Mouse (Mus musculus) myocyte (in vitro differentiated cells): ENCODE data around the gene Rbm12b1. TPM values are rescaled to one million over a fixed set of nuclear protein-coding genes. Genes with fewer than 3 reads are reported as not detected.
A peak's percentile ranks its signal among the peaks of the same experiment; 100 is the strongest.
"Not testable (repeated sequence)": the region's sequence is repeated elsewhere in the genome, so short reads cannot be mapped to it uniquely, and the experiment has no call there.

Experiments
- H3K27me3 ChIP-seq: one replicate; pipeline ENCODE4 v1.6.1; 2011; ENCODE audit not compliant: control insufficient read depth, insufficient read depth, insufficient read length
- H3K36me3 ChIP-seq: one replicate; pipeline ENCODE4 v1.6.1; 2011; ENCODE audit not compliant: control insufficient read depth, insufficient read depth
- H3K4me2 ChIP-seq: one replicate; pipeline ENCODE4 v1.6.1; 2011; ENCODE audit warnings: low read depth, control low read depth
- H3K4me3 ChIP-seq: one replicate; pipeline ENCODE4 v1.5.1; 2011; ENCODE audit warnings: mild to moderate bottlenecking, control low read depth, moderate library complexity
- H3K79me2 ChIP-seq: one replicate; pipeline ENCODE4 v1.6.1; 2011; ENCODE audit not compliant: control insufficient read depth, insufficient read depth
- H3ac ChIP-seq: one replicate; pipeline ENCODE4 v1.6.1; 2011; ENCODE audit not compliant: control insufficient read depth, insufficient read length
- CEBPB ChIP-seq: IDR thresholded peaks from 2 replicates; pipeline ENCODE4 v1.6.1; 2011; ENCODE audit warnings: mild to moderate bottlenecking, moderate library complexity; ENCODE audit not compliant: poor library complexity, insufficient read depth, severe bottlenecking
- E2F4 ChIP-seq: IDR thresholded peaks from one replicate; pipeline ENCODE4 v1.6.1; 2011; ENCODE audit warnings: mild to moderate bottlenecking, control low read depth, moderate library complexity; ENCODE audit not compliant: insufficient read depth
- MAX ChIP-seq: IDR thresholded peaks from one replicate; pipeline ENCODE4 v1.6.1; 2011; ENCODE audit warnings: low read depth, mild to moderate bottlenecking, control low read depth
- MYOD1 ChIP-seq, 3 experiments: IDR thresholded peaks; one replicate each; pipeline ENCODE4 v1.6.1; 2011; ENCODE audit warnings: control low read depth in 2 of 3, low read depth in 2 of 3, mild to moderate bottlenecking in 2 of 3, moderate library complexity in 1 of 3; ENCODE audit not compliant: insufficient read length in 2 of 3, control insufficient read depth in 1 of 3
- MYOG ChIP-seq, 3 experiments: IDR thresholded peaks; one replicate each; pipeline ENCODE4 v1.6.1; 2011; ENCODE audit warnings: control low read depth in 2 of 3, low read depth in 2 of 3, mild to moderate bottlenecking in 2 of 3; ENCODE audit not compliant: insufficient read length in 2 of 3, control insufficient read depth in 1 of 3, insufficient read depth in 1 of 3
- POLR2A ChIP-seq: IDR thresholded peaks from one replicate; pipeline ENCODE4 v1.6.1; 2011; ENCODE audit warnings: low read depth, mild to moderate bottlenecking, control low read depth, moderate library complexity; ENCODE audit not compliant: insufficient read length
- POLR2AphosphoS2 ChIP-seq: IDR thresholded peaks from one replicate; pipeline ENCODE4 v1.6.1; 2011; ENCODE audit warnings: low read depth, control low read depth; ENCODE audit not compliant: insufficient read length
- REST ChIP-seq: IDR thresholded peaks from one replicate; pipeline ENCODE4 v1.6.1; 2011; ENCODE audit warnings: mild to moderate bottlenecking, control low read depth, moderate library complexity; ENCODE audit not compliant: insufficient read depth, insufficient read length
- SRF ChIP-seq: IDR thresholded peaks from one replicate; pipeline ENCODE4 v1.6.1; 2011; ENCODE audit warnings: low read depth; ENCODE audit not compliant: control insufficient read depth, insufficient read length
- TCF12 ChIP-seq: IDR thresholded peaks from one replicate; pipeline ENCODE4 v1.6.1; 2011; ENCODE audit warnings: mild to moderate bottlenecking, control low read depth; ENCODE audit not compliant: poor library complexity, insufficient read depth, severe bottlenecking
- TCF3 ChIP-seq: IDR thresholded peaks from one replicate; pipeline ENCODE4 v1.6.1; 2011; ENCODE audit warnings: low read depth, control low read depth; ENCODE audit not compliant: insufficient read length
- USF1 ChIP-seq: IDR thresholded peaks from one replicate; pipeline ENCODE4 v1.6.1; 2011; ENCODE audit warnings: low read depth, mild to moderate bottlenecking, control low read depth, moderate library complexity
- polyA plus RNA-seq: library from polyadenylated mRNA; unstranded; fragments of >200 nt; fragmentation: generic; extraction: Trizol; gene quantifications from one replicate; pipeline ENCODE4 v1.2.1, GENCODE M21; 2012; ENCODE audit warnings: missing spikeins

Rbm12b1 gene
- polyA plus RNA-seq, result 0.59 TPM

DNA sequence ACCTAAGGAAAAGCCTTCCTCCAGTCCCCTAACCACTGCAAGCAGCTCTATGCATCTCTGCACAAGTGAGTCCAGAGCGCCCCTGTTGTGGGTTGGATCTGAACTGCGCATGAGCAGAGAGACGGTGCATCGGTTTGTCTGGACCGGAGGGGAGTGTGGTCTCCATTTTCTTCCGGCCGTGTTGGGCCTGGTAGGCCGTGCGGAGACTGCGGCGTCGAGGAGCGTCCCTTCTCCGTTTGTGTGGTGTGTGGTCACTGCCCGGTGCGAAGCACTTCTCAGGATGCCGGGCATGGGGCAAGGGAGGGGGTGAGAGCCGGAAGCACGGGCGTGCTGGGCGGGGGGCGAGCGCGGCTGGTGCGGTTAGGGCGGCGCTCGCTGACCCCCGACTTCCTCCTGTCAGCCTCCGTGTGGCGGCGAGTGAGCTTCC is at the start of gene Rbm12b1:
Rbm12b1 (plus strand) TSS at position 124 of the 427 bp plus-strand sequence.
- not testable (repeated sequence) for H3K4me3 ChIP-seq, H3K79me2 ChIP-seq, H3K27me3 ChIP-seq, H3ac ChIP-seq, H3K36me3 ChIP-seq
- H3K4me2 ChIP-seq, result peak within 1 kb of the TSS; percentile 34

DNA sequence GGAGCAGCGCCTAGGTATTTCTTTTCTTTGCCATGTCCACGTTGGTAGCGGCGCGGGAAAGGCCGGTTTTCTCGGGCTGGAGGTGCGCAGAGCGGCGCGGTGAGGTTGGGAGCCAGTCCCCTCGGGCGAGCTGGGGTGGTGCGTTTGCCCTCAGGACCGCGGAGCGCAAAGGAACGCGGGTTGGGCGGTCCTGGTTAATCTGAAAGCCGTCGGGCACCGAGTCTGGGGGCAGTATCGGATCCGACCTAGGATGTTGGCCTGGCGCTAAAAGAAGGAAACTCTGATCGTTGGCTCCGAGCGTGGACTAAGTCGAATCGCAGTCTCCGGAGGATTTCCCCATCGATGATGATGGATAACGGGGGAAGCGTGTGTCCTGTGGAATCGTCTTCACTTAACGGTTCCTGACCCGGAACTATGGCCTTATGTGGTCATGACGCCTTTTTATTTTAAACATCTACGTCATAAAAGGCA is 563 bp downstream of the Rbm12b1 start:
- not testable (repeated sequence) for H3K4me3 ChIP-seq, H3K27me3 ChIP-seq, H3K79me2 ChIP-seq, H3K4me2 ChIP-seq, H3ac ChIP-seq, H3K36me3 ChIP-seq

- not testable (repeated sequence) for H3K4me2 ChIP-seq, H3K27me3 ChIP-seq, H3K4me3 ChIP-seq
These were observed 1.5 kb downstream of the Rbm12b1 start for GRCm38 (mm10) chr4:12141516-12141915.

DNA sequence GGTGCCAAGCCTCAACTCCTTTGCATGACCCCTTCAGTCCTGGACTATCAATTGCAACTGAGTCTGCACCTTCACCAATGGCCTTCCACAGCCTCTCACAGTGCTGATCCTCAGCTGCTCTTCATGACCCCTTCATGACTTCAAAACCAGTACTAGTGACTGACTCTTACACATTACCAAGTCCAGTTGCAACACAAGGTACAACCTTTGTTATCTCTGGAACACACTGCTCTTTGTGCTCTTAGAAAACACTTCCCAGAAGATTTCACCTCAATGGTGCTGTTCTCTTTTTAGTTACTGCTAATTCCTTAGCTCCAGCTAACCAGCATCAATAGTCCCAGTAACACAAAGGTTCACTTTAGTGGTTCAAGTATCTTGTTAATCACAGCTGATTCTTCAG is 7.6 kb downstream of the Rbm12b1 start:
- Histone ChIP-seq H3K4me3 (no peak overlapping the region), H3K27me3 (no peaks in the 10 kb centered on the region), H3K4me2 (no peak overlapping the region), H3ac (no peak overlapping the region), H3K79me2 (no peaks in the 10 kb centered on the region), H3K36me3 (no peaks in the 10 kb centered on the region)
- TF ChIP-seq MYOD1 (IDR thresholded peaks at IDR 0.05; ENCODE audit: control insufficient read depth in 1 of 3, insufficient read length in 2 of 3, low read depth in 2 of 3) (no peak), TCF12 (no peak), MAX (no peak), CEBPB (no peak), USF1 (no peak), TCF3 (no peak), POLR2A (no peak), REST (no peak), POLR2AphosphoS2 (no peak), MYOG (IDR thresholded peaks at IDR 0.05; ENCODE audit: control insufficient read depth in 1 of 3, insufficient read depth in 1 of 3, insufficient read length in 2 of 3, low read depth in 2 of 3) (no peak), SRF (no peak), E2F4 (no peak)

More at GRCm38 (mm10) chr4:12141516-12141915, 1.5 kb downstream of the Rbm12b1 start:
- not testable (repeated sequence) for H3K79me2 ChIP-seq, H3ac ChIP-seq, H3K36me3 ChIP-seq

GRCm38 (mm10) chr4:12170986-12171317 is 30.9 kb downstream of the Rbm12b1 start:
- no peaks in the 10 kb centered on the region for H3K27me3 ChIP-seq
- H3ac ChIP-seq, result peak overlapping the region; percentile 26
- peak overlapping the region; percentile 99 for H3K4me2 ChIP-seq
- peak overlapping the region; percentile 36 for H3K4me3 ChIP-seq
- H3K36me3 ChIP-seq, result peaks cover 11% of the 10 kb centered on the region
- H3K79me2 ChIP-seq, result peaks cover 9% of the 10 kb centered on the region
- TF ChIP-seq E2F4, result no peak
- TF ChIP-seq CEBPB, result no peak
- no peak for TF ChIP-seq SRF
- no peak for TF ChIP-seq TCF3
- no peak for TF ChIP-seq USF1
- no peak for TF ChIP-seq REST
- no peak for TF ChIP-seq MYOG (IDR thresholded peaks at IDR 0.05; ENCODE audit: control insufficient read depth in 1 of 3, insufficient read depth in 1 of 3, insufficient read length in 2 of 3, low read depth in 2 of 3)
- no peak for TF ChIP-seq POLR2A
- TF ChIP-seq MAX, result no peak
- no peak for TF ChIP-seq MYOD1 (IDR thresholded peaks at IDR 0.05; ENCODE audit: control insufficient read depth in 1 of 3, insufficient read length in 2 of 3, low read depth in 2 of 3)
- no peak for TF ChIP-seq POLR2AphosphoS2
- TF ChIP-seq TCF12, result no peak
